Mouse (Mus musculus): ENCODE results near the gene Olfr970. TPM values are rescaled to one million over a fixed set of nuclear protein-coding genes. Genes with fewer than 3 reads are reported as not detected.
"Not testable (repeated sequence)": the region's sequence is repeated elsewhere in the genome, so short reads cannot be mapped to it uniquely, and the experiment has no call there.

Gene Olfr970
- not detected in 2 replicates for total RNA-seq (2014; rRNA removed)
- not detected in 2 replicates for polyA plus RNA-seq (2015; fragmentation: Nextera tagmentation; extraction: Ambion mirVana)

- no peak within 1 kb of the TSS for H3K4me3 ChIP-seq (ENCODE audit: low read depth, low read length)
- ATAC-seq: no peak
- H3K9me3 ChIP-seq (ENCODE audit: low read length): no peaks in the 10 kb centered on the region
- no peaks in the 10 kb centered on the region for H3K4me1 ChIP-seq (ENCODE audit: insufficient read depth)
- WGBS: 80% methylated on average over 4 of the region's 4 CpGs
- no peak for DNase-seq
- no peak for TF ChIP-seq CTCF (IDR thresholded peaks at IDR 0.05; ENCODE audit: low read depth)
- H3K4me2 ChIP-seq (ENCODE audit: low read depth): no peak within 1 kb of the TSS
- no peak within 1 kb of the TSS for H3K27ac ChIP-seq (ENCODE audit: low read depth, low read length)
- no peak within 1 kb of the TSS for H3K9ac ChIP-seq
- H3K27me3 ChIP-seq (ENCODE audit: insufficient read depth, low read length): no peaks in the 10 kb centered on the region
- no peaks in the 10 kb centered on the region for H3K36me3 ChIP-seq (ENCODE audit: insufficient read depth)
Observed at GRCm38 (mm10) chr9:39808560-39808959, at the start of gene Olfr970. Gene Olfr970 (plus strand): TSS chr9:39808860.

DNA sequence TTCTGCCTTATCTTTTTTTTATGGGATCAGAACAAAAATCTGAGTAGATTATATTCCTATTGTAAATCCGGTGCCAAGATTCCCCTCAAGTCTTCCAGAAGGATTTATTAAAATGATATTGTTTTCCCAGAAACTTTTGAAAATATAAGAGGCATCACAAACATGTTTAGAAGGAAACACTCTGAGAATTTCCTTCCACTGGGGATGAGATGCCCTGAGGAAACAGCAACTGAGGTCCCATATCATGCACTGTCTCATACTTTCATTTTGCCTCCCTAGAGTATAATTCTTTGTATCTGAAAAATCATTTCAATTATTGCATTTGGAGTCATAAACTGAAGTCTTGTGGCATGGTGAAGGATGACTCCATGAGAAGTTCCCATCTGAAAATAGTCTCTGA lies 25.5 kb upstream of the Olfr970 start, which contains the start of gene Olfr968:
TSS of gene Olfr968 (minus strand) at position 101 of the 400 bp plus-strand sequence.
- Histone ChIP-seq H3K4me1 (ENCODE audit: insufficient read depth) (no peaks in the 10 kb centered on the region), H3K27ac (ENCODE audit: low read depth, low read length) (no peak within 1 kb of the TSS), H3K4me3 (ENCODE audit: low read depth, low read length) (no peak within 1 kb of the TSS), H3K9ac (no peak within 1 kb of the TSS), H3K27me3 (ENCODE audit: insufficient read depth, low read length) (no peaks in the 10 kb centered on the region), H3K4me2 (ENCODE audit: low read depth) (no peak within 1 kb of the TSS), H3K9me3 (ENCODE audit: low read length) (no peaks in the 10 kb centered on the region), H3K36me3 (ENCODE audit: insufficient read depth) (no peaks in the 10 kb centered on the region)
- ATAC-seq (no peak), DNase-seq (no peak)
- no peak for TF ChIP-seq CTCF (IDR thresholded peaks at IDR 0.05; ENCODE audit: low read depth)
- 76% methylated on average over 1 of the region's 1 CpGs for WGBS

GRCm38 (mm10) chr9:39790558-39790957 lies 18.1 kb upstream of the Olfr970 start, which contains the start of gene Olfr969:
Gene Olfr969 (plus strand): TSS chr9:39790945.
- DNase-seq: no peak
- Histone ChIP-seq H3K4me1 (ENCODE audit: insufficient read depth) (no peaks in the 10 kb centered on the region), H3K9me3 (ENCODE audit: low read length) (no peaks in the 10 kb centered on the region), H3K4me2 (ENCODE audit: low read depth) (no peak within 1 kb of the TSS), H3K9ac (no peak within 1 kb of the TSS), H3K4me3 (ENCODE audit: low read depth, low read length) (no peak within 1 kb of the TSS), H3K27ac (ENCODE audit: low read depth, low read length) (no peak within 1 kb of the TSS), H3K27me3 (ENCODE audit: insufficient read depth, low read length) (no peaks in the 10 kb centered on the region), H3K36me3 (ENCODE audit: insufficient read depth) (no peaks in the 10 kb centered on the region)
- TF ChIP-seq CTCF (IDR thresholded peaks at IDR 0.05; ENCODE audit: low read depth): no peak
- WGBS: 69% methylated on average over 2 of the region's 2 CpGs
- no peak for ATAC-seq

- not testable (repeated sequence) for DNase-seq; H3K4me2 ChIP-seq (ENCODE audit: low read depth); ATAC-seq; H3K27me3 ChIP-seq (ENCODE audit: insufficient read depth, low read length); H3K9ac ChIP-seq; H3K4me3 ChIP-seq (ENCODE audit: low read depth, low read length); H3K27ac ChIP-seq (ENCODE audit: low read depth, low read length); H3K4me1 ChIP-seq (ENCODE audit: insufficient read depth); H3K36me3 ChIP-seq (ENCODE audit: insufficient read depth); H3K9me3 ChIP-seq (ENCODE audit: low read length)
- 95% methylated on average over 1 of the region's 2 CpGs for WGBS
Observed at GRCm38 (mm10) chr9:39836576-39836975, 27.9 kb downstream of the Olfr970 start, which contains the start of gene Olfr971. Gene Olfr971 (plus strand): TSS chr9:39836876.

DNA sequence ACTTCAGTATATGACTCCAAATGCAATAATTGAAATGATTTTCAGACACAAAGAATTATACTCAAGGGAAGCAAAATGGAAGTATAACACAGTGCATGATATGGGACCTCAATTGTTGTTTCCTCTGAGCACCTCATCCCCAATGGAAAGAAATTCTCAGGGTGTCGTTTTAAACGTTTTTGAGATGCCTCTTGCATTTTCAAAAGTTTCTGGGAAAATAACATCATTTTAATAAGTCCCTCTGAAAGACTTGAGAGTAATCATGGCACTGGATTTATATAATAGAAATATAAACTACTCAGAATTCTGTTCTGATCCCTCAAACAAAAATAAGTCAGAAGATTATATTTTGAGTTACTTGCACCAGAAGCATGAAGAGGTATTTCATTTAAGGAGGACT lies 57.5 kb downstream of the Olfr970 start, which contains the start of gene Olfr972:
TSS of gene Olfr972 (plus strand) at position 301 of the 400 bp plus-strand sequence.
- Histone ChIP-seq H3K27me3 (ENCODE audit: insufficient read depth, low read length) (no peaks in the 10 kb centered on the region), H3K4me1 (ENCODE audit: insufficient read depth) (no peaks in the 10 kb centered on the region), H3K27ac (ENCODE audit: low read depth, low read length) (no peak within 1 kb of the TSS), H3K4me2 (ENCODE audit: low read depth) (no peak within 1 kb of the TSS), H3K9me3 (ENCODE audit: low read length) (no peaks in the 10 kb centered on the region), H3K4me3 (ENCODE audit: low read depth, low read length) (no peak within 1 kb of the TSS), H3K9ac (no peak within 1 kb of the TSS), H3K36me3 (ENCODE audit: insufficient read depth) (no peaks in the 10 kb centered on the region)
- 76% methylated on average over 2 of the region's 2 CpGs for WGBS
- no peak for TF ChIP-seq CTCF (IDR thresholded peaks at IDR 0.05; ENCODE audit: low read depth)
- DNase-seq (no peak), ATAC-seq (no peak)

Other genes with a start within 250 kb of the Olfr970 start
- gene Olfr959, start 233.3 kb upstream of the Olfr970 start, total RNA-seq (2014; rRNA removed): not detected in 2 replicates
- not detected in 2 replicates for gene Olfr959, start 233.3 kb upstream of the Olfr970 start, polyA plus RNA-seq (2015; fragmentation: Nextera tagmentation; extraction: Ambion mirVana)
- 103 and 219 TPM in 2 replicates for gene AW551984, start 204.5 kb upstream of the Olfr970 start, total RNA-seq (2014; rRNA removed)
- 46.3 and 98.8 TPM in 2 replicates for gene AW551984, start 204.5 kb upstream of the Olfr970 start, polyA plus RNA-seq (2015; fragmentation: Nextera tagmentation; extraction: Ambion mirVana)
- gene Olfr148, start 198.2 kb upstream of the Olfr970 start, total RNA-seq (2014; rRNA removed): not detected in 2 replicates
- not detected in 2 replicates for gene Olfr148, start 198.2 kb upstream of the Olfr970 start, polyA plus RNA-seq (2015; fragmentation: Nextera tagmentation; extraction: Ambion mirVana)
- gene Olfr960, start 187.5 kb upstream of the Olfr970 start, total RNA-seq (2014; rRNA removed): not detected in 2 replicates
- gene Olfr960, start 187.5 kb upstream of the Olfr970 start, polyA plus RNA-seq (2015; fragmentation: Nextera tagmentation; extraction: Ambion mirVana): not detected in 2 replicates
- gene Olfr961, start 163.8 kb upstream of the Olfr970 start, total RNA-seq (2014; rRNA removed): not detected in 2 replicates
- not detected in 2 replicates for gene Olfr961, start 163.8 kb upstream of the Olfr970 start, polyA plus RNA-seq (2015; fragmentation: Nextera tagmentation; extraction: Ambion mirVana)
- gene Olfr963, start 141.7 kb upstream of the Olfr970 start, total RNA-seq (2014; rRNA removed): not detected in 2 replicates
- not detected in 2 replicates for gene Olfr963, start 141.7 kb upstream of the Olfr970 start, polyA plus RNA-seq (2015; fragmentation: Nextera tagmentation; extraction: Ambion mirVana)
- not detected in 2 replicates for gene Olfr149, start 101.7 kb upstream of the Olfr970 start, total RNA-seq (2014; rRNA removed)
- gene Olfr149, start 101.7 kb upstream of the Olfr970 start, polyA plus RNA-seq (2015; fragmentation: Nextera tagmentation; extraction: Ambion mirVana): not detected in 2 replicates
- not detected in 2 replicates for gene Olfr965, start 97.5 kb upstream of the Olfr970 start, total RNA-seq (2014; rRNA removed)
- gene Olfr965, start 97.5 kb upstream of the Olfr970 start, polyA plus RNA-seq (2015; fragmentation: Nextera tagmentation; extraction: Ambion mirVana): not detected in 2 replicates
- gene Olfr150, start 77.9 kb upstream of the Olfr970 start, total RNA-seq (2014; rRNA removed): not detected in 2 replicates
- not detected in 2 replicates for gene Olfr150, start 77.9 kb upstream of the Olfr970 start, polyA plus RNA-seq (2015; fragmentation: Nextera tagmentation; extraction: Ambion mirVana)
- gene Olfr967, start 62.6 kb upstream of the Olfr970 start, total RNA-seq (2014; rRNA removed): not detected in 2 replicates
- not detected in 2 replicates for gene Olfr967, start 62.6 kb upstream of the Olfr970 start, polyA plus RNA-seq (2015; fragmentation: Nextera tagmentation; extraction: Ambion mirVana)
- gene Olfr968, start 25.6 kb upstream of the Olfr970 start, total RNA-seq (2014; rRNA removed): not detected in 2 replicates
- gene Olfr968, start 25.6 kb upstream of the Olfr970 start, polyA plus RNA-seq (2015; fragmentation: Nextera tagmentation; extraction: Ambion mirVana): not detected in 2 replicates
- gene Olfr969, start 17.9 kb upstream of the Olfr970 start, total RNA-seq (2014; rRNA removed): not detected in 2 replicates
- gene Olfr969, start 17.9 kb upstream of the Olfr970 start, polyA plus RNA-seq (2015; fragmentation: Nextera tagmentation; extraction: Ambion mirVana): not detected in 2 replicates
- not detected in 2 replicates for gene Olfr971, start 28.0 kb downstream of the Olfr970 start, total RNA-seq (2014; rRNA removed)
- not detected in 2 replicates for gene Olfr971, start 28.0 kb downstream of the Olfr970 start, polyA plus RNA-seq (2015; fragmentation: Nextera tagmentation; extraction: Ambion mirVana)
- gene Olfr972, start 57.6 kb downstream of the Olfr970 start, total RNA-seq (2014; rRNA removed): not detected in 2 replicates
- gene Olfr972, start 57.6 kb downstream of the Olfr970 start, polyA plus RNA-seq (2015; fragmentation: Nextera tagmentation; extraction: Ambion mirVana): not detected in 2 replicates
- gene Olfr229, start 98.5 kb downstream of the Olfr970 start, total RNA-seq (2014; rRNA removed): not detected in 2 replicates
- not detected in 2 replicates for gene Olfr229, start 98.5 kb downstream of the Olfr970 start, polyA plus RNA-seq (2015; fragmentation: Nextera tagmentation; extraction: Ambion mirVana)
- gene Olfr974, start 128.6 kb downstream of the Olfr970 start, total RNA-seq (2014; rRNA removed): not detected in 2 replicates
- gene Olfr974, start 128.6 kb downstream of the Olfr970 start, polyA plus RNA-seq (2015; fragmentation: Nextera tagmentation; extraction: Ambion mirVana): not detected in 2 replicates
- 0.15 TPM in 1 of 2 replicates, not detected in the other for gene Olfr975, start 143.2 kb downstream of the Olfr970 start, total RNA-seq (2014; rRNA removed)
- gene Olfr975, start 143.2 kb downstream of the Olfr970 start, polyA plus RNA-seq (2015; fragmentation: Nextera tagmentation; extraction: Ambion mirVana): not detected in 2 replicates
- gene Olfr976, start 152.3 kb downstream of the Olfr970 start, total RNA-seq (2014; rRNA removed): not detected in 2 replicates
- not detected in 2 replicates for gene Olfr976, start 152.3 kb downstream of the Olfr970 start, polyA plus RNA-seq (2015; fragmentation: Nextera tagmentation; extraction: Ambion mirVana)
- not detected in 2 replicates for gene Olfr978, start 183.3 kb downstream of the Olfr970 start, total RNA-seq (2014; rRNA removed)
- gene Olfr978, start 183.3 kb downstream of the Olfr970 start, polyA plus RNA-seq (2015; fragmentation: Nextera tagmentation; extraction: Ambion mirVana): not detected in 2 replicates
- gene Olfr979, start 194.6 kb downstream of the Olfr970 start, total RNA-seq (2014; rRNA removed): not detected in 2 replicates
- gene Olfr979, start 194.6 kb downstream of the Olfr970 start, polyA plus RNA-seq (2015; fragmentation: Nextera tagmentation; extraction: Ambion mirVana): not detected in 2 replicates
- not detected in 2 replicates for gene Olfr980, start 200.7 kb downstream of the Olfr970 start, total RNA-seq (2014; rRNA removed)
- gene Olfr980, start 200.7 kb downstream of the Olfr970 start, polyA plus RNA-seq (2015; fragmentation: Nextera tagmentation; extraction: Ambion mirVana): not detected in 2 replicates
- not detected in 2 replicates for gene Olfr981, start 212.6 kb downstream of the Olfr970 start, total RNA-seq (2014; rRNA removed)
- not detected in 2 replicates for gene Olfr981, start 212.6 kb downstream of the Olfr970 start, polyA plus RNA-seq (2015; fragmentation: Nextera tagmentation; extraction: Ambion mirVana)

Data from forebrain, postnatal 0 days (tissue).